Mouse (Mus musculus) thymus, postnatal 25 days (tissue): Measurements from ENCODE around the gene Mep1a.
A peak's percentile ranks its signal among the peaks of the same experiment; 100 is the strongest.

ENCODE experiments used
- DNase-seq: peaks from one replicate; pipeline ENCODE4 v3.0.0; 2022

Gene Mep1a

DNA sequence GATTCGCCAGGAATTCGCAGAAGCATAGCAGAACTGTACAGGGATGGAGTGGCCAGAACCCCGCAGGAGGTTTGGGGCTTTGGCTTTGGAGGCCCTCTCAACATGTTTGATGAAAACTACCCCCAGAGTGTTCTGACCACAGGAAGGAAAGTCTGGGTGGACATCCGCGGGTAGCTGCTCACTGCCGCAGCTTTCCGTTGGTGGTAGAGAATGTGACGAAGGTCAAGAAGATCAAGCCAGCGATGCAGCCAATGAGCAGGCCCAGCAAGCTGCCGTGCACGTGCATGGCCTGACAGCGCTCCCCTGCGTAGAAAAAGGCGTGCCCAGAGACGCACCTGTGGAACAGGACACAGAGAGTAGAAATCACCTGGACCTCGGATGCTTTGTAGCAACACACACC, 27.8 kb downstream of the Mep1a start:
- no peak for DNase-seq

DNA sequence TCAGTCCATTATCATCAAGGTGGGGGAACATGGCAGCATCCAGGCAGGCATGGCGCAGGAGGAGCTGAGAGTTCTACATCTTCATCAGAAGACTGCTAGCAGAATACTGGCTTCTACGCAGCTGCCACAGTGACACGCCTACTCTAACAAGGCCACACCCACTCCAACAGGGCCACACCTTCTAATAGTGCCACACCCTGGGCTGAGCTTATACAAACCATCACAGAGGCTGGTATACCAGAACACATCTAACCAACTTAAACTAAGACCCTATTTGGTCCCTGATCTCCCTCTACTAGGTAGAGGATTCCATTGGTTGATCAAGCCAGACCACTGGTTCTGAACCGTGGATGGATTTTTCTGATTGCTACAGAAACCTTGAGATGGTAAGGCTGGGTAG, 30.1 kb downstream of the Mep1a start:
- DNase-seq, result no peak

DNA sequence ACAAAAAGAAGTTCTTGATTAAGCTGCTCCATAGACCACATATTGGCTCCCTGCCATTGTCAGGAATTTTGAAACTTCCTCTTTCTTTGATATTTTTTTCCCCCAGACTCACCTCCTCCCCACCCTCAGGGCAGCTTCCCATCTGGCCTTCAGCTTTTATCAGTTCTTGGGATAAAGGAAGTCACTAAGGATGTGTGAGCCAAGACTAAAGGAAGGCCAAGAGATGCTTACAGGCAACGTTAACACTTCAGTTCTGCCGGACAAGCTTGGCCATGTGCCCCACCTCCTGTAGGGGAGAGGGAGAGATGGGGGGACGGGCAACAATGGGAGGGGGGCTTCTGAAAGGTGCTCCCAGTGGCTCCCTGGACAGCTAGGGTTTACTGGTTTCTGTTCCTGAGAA, 32.6 kb downstream of the Mep1a start:
- no peak for DNase-seq

DNA sequence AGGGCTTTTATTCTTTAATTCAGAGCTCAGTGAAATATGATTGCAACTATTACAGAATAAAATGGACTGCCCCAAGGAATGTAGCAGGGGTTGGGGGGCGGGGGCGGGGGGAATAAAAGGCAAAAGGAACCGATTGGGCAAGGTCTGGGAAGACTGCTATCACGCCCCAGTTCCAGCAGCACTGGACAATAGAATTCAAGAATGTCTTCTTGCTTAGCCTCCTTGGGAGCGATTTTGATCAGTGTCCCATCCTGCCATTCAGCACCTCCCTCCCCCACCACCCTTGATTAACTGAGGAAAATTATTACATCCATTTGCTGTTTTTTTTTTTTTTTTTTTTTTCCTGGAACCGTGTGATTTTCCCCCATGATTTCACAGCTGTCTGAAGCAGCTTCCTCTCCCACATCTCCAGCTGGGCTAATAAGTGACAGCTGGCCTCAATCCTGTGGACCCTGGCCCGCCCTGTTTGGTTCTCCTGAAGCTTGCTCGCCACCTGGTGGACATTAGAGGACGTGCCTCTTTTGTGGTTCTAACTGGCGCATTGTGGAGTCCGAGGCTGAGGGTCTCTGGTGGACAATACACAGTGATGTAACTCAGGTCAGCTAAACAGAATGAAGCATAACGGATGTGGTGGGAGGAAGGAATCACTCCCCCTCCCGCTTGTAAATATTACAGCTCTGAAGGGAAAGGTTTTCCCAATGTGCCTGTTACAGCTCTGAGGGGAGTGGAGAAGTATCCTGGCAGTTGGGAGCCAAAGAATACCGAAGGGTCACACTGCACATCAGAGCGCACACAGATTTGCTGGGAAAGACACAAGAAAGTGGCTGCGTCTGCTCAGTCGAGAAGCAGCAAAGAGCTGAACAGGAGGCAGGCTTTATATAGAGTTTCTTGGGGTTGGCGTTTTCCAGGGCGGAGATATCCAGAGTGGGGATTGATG, 42.1 kb downstream of the Mep1a start:
- DNase-seq, result peak; percentile 54

DNA sequence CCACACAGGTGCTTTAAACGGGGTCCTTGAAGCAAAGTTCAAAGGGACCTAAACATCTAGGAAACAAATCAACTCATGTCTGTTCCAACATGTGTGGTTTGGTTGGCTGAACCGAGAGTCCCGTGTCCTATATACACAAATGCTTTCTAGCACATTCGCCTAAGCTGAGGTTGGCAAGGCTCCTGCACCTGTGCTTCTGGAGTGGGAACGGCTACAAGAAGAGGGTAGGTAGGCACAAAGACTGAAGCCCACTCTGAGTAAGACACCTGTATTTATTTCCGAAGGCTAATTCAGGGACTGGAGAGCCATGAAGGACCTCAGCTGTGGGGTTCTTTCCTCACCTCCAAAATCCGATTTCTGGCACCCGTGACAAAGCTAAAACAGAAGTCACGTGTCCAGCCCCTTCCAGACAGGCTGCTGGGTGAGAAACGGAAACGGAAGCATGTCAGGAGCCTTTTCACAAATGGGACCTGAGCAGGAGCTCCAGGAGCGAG, 42.8 kb downstream of the Mep1a start:
- DNase-seq, result no peak

DNA sequence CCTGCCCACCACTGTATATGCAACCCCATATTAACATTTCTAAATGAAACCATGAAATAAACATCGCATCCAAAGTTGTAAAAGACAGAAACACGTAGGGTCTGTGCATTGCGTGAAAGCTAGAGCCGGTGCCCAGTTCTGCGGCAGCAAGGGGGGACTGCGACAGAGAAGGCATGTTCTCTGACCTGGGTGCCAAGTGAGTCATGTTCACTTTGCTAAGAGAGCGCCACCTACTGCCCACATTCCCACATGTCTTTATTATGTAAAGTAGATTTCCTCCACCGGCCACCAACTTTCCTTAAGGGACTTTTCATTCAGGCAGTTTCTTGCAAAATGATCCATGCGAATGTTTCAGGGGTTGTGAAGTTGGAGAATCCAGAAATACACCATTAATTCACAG, 44.0 kb downstream of the Mep1a start:
- DNase-seq, result peak; percentile 62

DNA sequence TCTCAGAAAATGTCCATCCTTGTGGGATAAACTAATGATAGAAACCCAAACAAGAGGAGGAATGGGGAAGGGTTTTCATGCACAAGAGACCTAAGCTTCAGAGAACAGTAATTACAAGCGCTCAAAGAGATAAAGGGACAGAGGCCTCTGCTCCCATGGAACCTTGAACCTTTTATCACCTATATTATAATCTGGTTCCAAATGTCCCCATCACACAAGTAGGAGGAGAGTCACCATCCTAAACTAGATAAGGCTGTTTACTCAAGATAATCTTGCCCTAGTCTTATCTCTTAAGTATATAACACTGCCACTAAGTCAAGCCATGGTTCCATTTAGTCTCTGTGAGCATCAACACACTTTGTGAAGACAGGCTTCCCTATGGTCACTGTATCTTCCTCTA, 51.4 kb downstream of the Mep1a start:
- DNase-seq, result no peak

DNA sequence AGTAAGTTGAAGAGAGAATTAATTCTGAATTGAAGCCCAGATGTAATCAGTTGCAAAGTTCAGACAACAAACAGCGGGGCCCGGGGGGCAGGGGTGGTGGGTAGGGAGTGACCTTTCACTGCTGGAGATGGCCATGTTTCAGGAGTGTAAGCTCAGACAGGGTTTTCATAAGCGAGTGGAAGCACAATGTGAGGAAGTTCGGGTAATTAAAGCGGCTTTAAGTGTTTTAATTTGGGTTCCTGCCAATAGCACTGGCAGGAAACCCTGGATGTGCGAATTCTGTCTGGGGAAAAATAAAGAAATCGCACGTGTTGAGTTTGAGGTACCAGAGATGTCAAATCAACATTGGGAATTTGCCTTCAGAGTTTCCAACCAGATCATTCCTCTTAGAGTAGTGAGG, 68.1 kb downstream of the Mep1a start:
- DNase-seq, result no peak

DNA sequence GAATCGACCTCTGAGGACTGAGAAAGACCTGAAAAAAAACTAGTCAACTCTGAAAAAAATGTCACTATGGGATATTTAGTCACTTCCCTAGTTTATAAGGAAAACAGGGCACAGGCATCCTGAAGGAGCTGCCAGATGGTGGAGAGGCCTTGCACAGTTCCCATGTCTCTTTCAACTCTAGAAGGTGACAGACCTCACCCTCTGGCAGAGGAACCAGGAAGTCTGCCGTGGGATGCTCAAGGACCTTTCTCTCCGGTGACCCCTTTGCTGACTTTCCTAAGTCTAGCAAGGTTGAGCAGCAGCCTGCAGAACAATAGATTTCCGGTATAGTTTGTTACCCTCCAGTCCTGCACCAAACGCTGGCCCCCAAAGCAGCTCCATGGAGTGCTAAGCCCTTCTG, 70.9 kb downstream of the Mep1a start:
- no peak for DNase-seq
